Mouse (Mus musculus): ENCODE data around the gene Ecd.

- no peak for TF ChIP-seq CTCF (IDR thresholded peaks at IDR 0.05; ENCODE audit: control insufficient read depth, insufficient read depth, insufficient read length)
- no peak for TF ChIP-seq USF1 (IDR thresholded peaks at IDR 0.05; ENCODE audit: low read depth)
- no peak for TF ChIP-seq MAX (IDR thresholded peaks at IDR 0.05)
- no peak for TF ChIP-seq MYOD1 (IDR thresholded peaks at IDR 0.05; ENCODE audit: control insufficient read depth, insufficient read length, low read depth)
Observed at GRCm38 (mm10) chr14:20328474-20328873, 19.4 kb downstream of the Ecd start.
